Mouse (Mus musculus): Measurements from ENCODE around the gene Dgkg.

Dgkg gene

GRCm38 (mm10) chr16:22645256-22645655, 11.8 kb downstream of the Dgkg start:
- DNase-seq (ENCODE audit: low read depth, low spot score), result no peak

- no peak for DNase-seq (ENCODE audit: low read depth, low spot score)
Measured at GRCm38 (mm10) chr16:22643460-22643859, 13.6 kb downstream of the Dgkg start.

GRCm38 (mm10) chr16:22642953-22643352, 14.1 kb downstream of the Dgkg start:
- DNase-seq (ENCODE audit: low read depth, low spot score), result no peak

GRCm38 (mm10) chr16:22642054-22642453, 15.0 kb downstream of the Dgkg start:
- DNase-seq (ENCODE audit: low read depth, low spot score), result no peak

- DNase-seq (ENCODE audit: low read depth, low spot score), result peak; percentile 60
Measured at GRCm38 (mm10) chr16:22641588-22641987, 15.4 kb downstream of the Dgkg start.

GRCm38 (mm10) chr16:22637311-22637710, 19.7 kb downstream of the Dgkg start:
- DNase-seq (ENCODE audit: low read depth, low spot score), result no peak

GRCm38 (mm10) chr16:22635706-22636105, 21.3 kb downstream of the Dgkg start:
- DNase-seq (ENCODE audit: low read depth, low spot score), result no peak

- DNase-seq (ENCODE audit: low read depth, low spot score), result no peak
Measured at GRCm38 (mm10) chr16:22633063-22633462, 24.0 kb downstream of the Dgkg start.

GRCm38 (mm10) chr16:22630351-22630750, 26.7 kb downstream of the Dgkg start:
- no peak for DNase-seq (ENCODE audit: low read depth, low spot score)

- DNase-seq (ENCODE audit: low read depth, low spot score), result no peak
Measured at GRCm38 (mm10) chr16:22629900-22630299, 27.1 kb downstream of the Dgkg start.

GRCm38 (mm10) chr16:22625987-22626386, 31.0 kb downstream of the Dgkg start:
- no peak for DNase-seq (ENCODE audit: low read depth, low spot score)

- peak; percentile 44 for DNase-seq (ENCODE audit: low read depth, low spot score)
Measured at GRCm38 (mm10) chr16:22625412-22625811, 31.6 kb downstream of the Dgkg start.

GRCm38 (mm10) chr16:22622286-22622685, 34.7 kb downstream of the Dgkg start:
- DNase-seq (ENCODE audit: low read depth, low spot score), result peak; percentile 72

- no peak for DNase-seq (ENCODE audit: low read depth, low spot score)
Measured at GRCm38 (mm10) chr16:22621299-22621920, 35.6 kb downstream of the Dgkg start.

GRCm38 (mm10) chr16:22618424-22619056, 38.5 kb downstream of the Dgkg start:
- peak; percentile 80 for DNase-seq (ENCODE audit: low read depth, low spot score)

GRCm38 (mm10) chr16:22615805-22616204, 41.2 kb downstream of the Dgkg start:
- DNase-seq (ENCODE audit: low read depth, low spot score), result no peak

GRCm38 (mm10) chr16:22613186-22614073, 43.6 kb downstream of the Dgkg start:
- peak; percentile 40 for DNase-seq (ENCODE audit: low read depth, low spot score)

- no peak for DNase-seq (ENCODE audit: low read depth, low spot score)
Measured at GRCm38 (mm10) chr16:22608046-22608445, 49.0 kb downstream of the Dgkg start.

- DNase-seq (ENCODE audit: low read depth, low spot score), result no peak
Measured at GRCm38 (mm10) chr16:22606989-22607388, 50.0 kb downstream of the Dgkg start.

- peak; percentile 84 for DNase-seq (ENCODE audit: low read depth, low spot score)
Measured at GRCm38 (mm10) chr16:22602399-22602798, 54.6 kb downstream of the Dgkg start.

GRCm38 (mm10) chr16:22601756-22602155, 55.3 kb downstream of the Dgkg start:
- no peak for DNase-seq (ENCODE audit: low read depth, low spot score)

GRCm38 (mm10) chr16:22600108-22600699, 56.8 kb downstream of the Dgkg start:
- no peak for DNase-seq (ENCODE audit: low read depth, low spot score)

Data from brain, adult 2 months (tissue).